Comparison of ENCODE assay signal across 8 mouse cellular contexts in the genomic region with DNA sequence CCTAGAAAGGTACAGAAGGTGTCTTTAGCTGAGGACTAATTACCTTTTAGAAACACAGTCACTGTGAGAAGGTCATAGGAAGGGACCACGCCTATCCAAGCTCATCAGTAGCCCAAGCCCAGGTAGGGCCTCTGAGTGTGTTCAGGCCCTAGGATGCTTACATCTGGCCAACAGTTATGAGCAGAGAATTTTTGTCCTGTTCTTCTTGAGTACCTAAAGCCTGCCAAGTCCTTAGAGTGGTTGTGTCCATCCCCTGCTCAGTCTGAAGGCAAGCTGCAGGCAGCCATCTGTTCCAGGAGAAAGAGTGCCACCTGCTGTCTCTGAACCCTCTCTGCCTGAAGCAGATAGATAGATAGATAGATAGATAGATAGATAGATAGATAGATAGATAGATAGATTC.
DNase-seq lines count a peak whose midpoint lies in the region; ATAC-seq and TF ChIP-seq lines count a peak whose summit lies in the region.
"Had no signal": no experiment of that assay in that cellular context is flagged by ENCODE, and none has a peak within 500 bp of the region (broad histone marks: within the 10 kb centered on the region; RNA-seq: fewer than 3 reads in every experiment).

No protein-coding gene starts in this region.

- no peaks in the 10 kb centered on the region for H3K79me2 ChIP-seq in liver, adult 2 months (ENCODE audit: control insufficient read depth, insufficient read depth, low read length)

- no peak for TF ChIP-seq POLR2A in liver, adult 2 months (IDR thresholded peaks at IDR 0.05; ENCODE audit: extremely low read depth, insufficient read depth, low read length)
- no peak for TF ChIP-seq POLR2A in cortical plate, adult 2 months (IDR thresholded peaks at IDR 0.05; ENCODE audit: extremely low read depth, insufficient read depth, low read length)

- ATAC-seq in liver, embryonic 12.5 days, result no peak

- H3K27me3 ChIP-seq in liver, adult 2 months (ENCODE audit: control insufficient read depth, insufficient read depth, low read length), result no peaks in the 10 kb centered on the region
- no peaks in the 10 kb centered on the region for H3K27me3 ChIP-seq in liver, embryonic 12.5 days (replicated peaks)
- H3K27me3 ChIP-seq: limb, embryonic 12.5 days had no signal

- WGBS in liver, adult 2 months, result 88% methylated on average over 1 of the region's 1 CpGs
- WGBS in liver, embryonic 12.5 days (ENCODE audit: insufficient replicate concordance), result 48% methylated on average over 1 of the region's 1 CpGs

- no peak overlapping the region for H3K4me3 ChIP-seq in liver, adult 2 months (ENCODE audit: insufficient read depth, low read depth, low read length)
- no peak overlapping the region for H3K4me3 ChIP-seq in liver, embryonic 12.5 days
- no peak overlapping the region for H3K4me3 ChIP-seq in cortical plate, adult 2 months (ENCODE audit: insufficient read depth, low read length)
- H3K4me3 ChIP-seq: limb, embryonic 12.5 days had no signal

- peak; percentile 50 for TF ChIP-seq CTCF in liver, adult 2 months (IDR thresholded peaks at IDR 0.05; ENCODE audit: low read depth, low read length)
- peak; percentile 64 for TF ChIP-seq CTCF in cortical plate, adult 2 months (IDR thresholded peaks at IDR 0.05; ENCODE audit: extremely low read depth, insufficient read depth, low read length)

- H3K9me3 ChIP-seq in liver, embryonic 12.5 days (replicated peaks), result no peaks in the 10 kb centered on the region
- H3K9me3 ChIP-seq: limb, embryonic 12.5 days had no signal

- no peaks in the 10 kb centered on the region for H3K36me3 ChIP-seq in liver, adult 2 months (ENCODE audit: control insufficient read depth, insufficient read depth, low read length)
- H3K36me3 ChIP-seq in liver, embryonic 12.5 days, result no peaks in the 10 kb centered on the region
- H3K36me3 ChIP-seq: limb, embryonic 12.5 days had no signal

- no peak overlapping the region for H3K4me2 ChIP-seq in liver, embryonic 12.5 days
- H3K4me2 ChIP-seq: limb, embryonic 12.5 days had no signal

- no peak overlapping the region for H3K27ac ChIP-seq in liver, adult 2 months (replicated peaks; ENCODE audit: insufficient read depth, low read depth, low read length)
- no peak overlapping the region for H3K27ac ChIP-seq in liver, embryonic 12.5 days
- H3K27ac ChIP-seq in cortical plate, adult 2 months (ENCODE audit: insufficient read depth, low read length), result no peak overlapping the region
- H3K27ac ChIP-seq: limb, embryonic 12.5 days had no signal

- H3K9ac ChIP-seq in liver, adult 2 months (ENCODE audit: low read depth, low read length), result no peak overlapping the region
- H3K9ac ChIP-seq in liver, embryonic 12.5 days, result no peak overlapping the region
- H3K9ac ChIP-seq: limb, embryonic 12.5 days had no signal

- no peaks in the 10 kb centered on the region for H3K4me1 ChIP-seq in liver, adult 2 months (ENCODE audit: control insufficient read depth, insufficient read depth, low read length)
- H3K4me1 ChIP-seq in liver, embryonic 12.5 days, result no peaks in the 10 kb centered on the region
- H3K4me1 ChIP-seq in cortical plate, adult 2 months (ENCODE audit: control insufficient read depth, insufficient read depth, low read length), result peaks cover 5% of the 10 kb centered on the region
- H3K4me1 ChIP-seq: limb, embryonic 12.5 days had no signal

- DNase-seq in liver, adult 2 months (ENCODE audit: extremely low read depth, low read depth, low spot score), result peak; percentile 3
- peak; percentile 45 for DNase-seq in adrenal gland, postnatal 14 days
- peak; percentile 19 to 49 for DNase-seq in kidney, postnatal 4 days
- DNase-seq in natural killer cell, adult 2 months (ENCODE audit: low spot score in 2 of 2), result peak; percentile 28 to 32
- DNase-seq in thymus, postnatal 10 days (ENCODE audit: low spot score in 2 of 2), result no peak

Comparison
In these comparisons a context has a peak if more than half of its experiments do, and no peak if none do; other contexts are left out.
1. DNase-seq: peak in liver, adult 2 months (single experiment), adrenal gland, postnatal 14 days (single experiment), kidney, postnatal 4 days (2 of 2) and natural killer cell, adult 2 months (2 of 2); none in thymus, postnatal 10 days (0 of 2).